Mouse (Mus musculus) ES-Bruce4 (cell line): ENCODE data around the gene Oxsr1.

Experiments used
- CTCF ChIP-seq: IDR thresholded peaks from one replicate; pipeline ENCODE4 v1.8.1; 2011; ENCODE audit warnings: low read depth, low read length
- POLR2A ChIP-seq: IDR thresholded peaks from one replicate; pipeline ENCODE4 v1.8.1; 2011; ENCODE audit warnings: low read length; ENCODE audit not compliant: insufficient read depth

- TF ChIP-seq CTCF (no peak), POLR2A (no peak)
Measured at GRCm38 (mm10) chr9:119276321-119276720, 45.9 kb downstream of the Oxsr1 start.
